29 mouse cellular contexts compared by ENCODE assay signal in genomic region chr11:113070365-113070764, GRCm38 (mm10).
DNase-seq lines count a peak whose midpoint lies in the region; ATAC-seq lines count a peak whose summit lies in the region.
"Had no signal": no experiment of that assay in that cellular context is flagged by ENCODE, and none has a peak within 500 bp of the region (broad histone marks: within the 10 kb centered on the region; RNA-seq: fewer than 3 reads in every experiment).

No protein-coding gene starts in this region.

- peaks cover 16% of the 10 kb centered on the region for H3K4me1 ChIP-seq in hindbrain, embryonic 13.5 days (replicated peaks)
- peaks cover 12% of the 10 kb centered on the region for H3K4me1 ChIP-seq in hindbrain, embryonic 12.5 days
- H3K4me1 ChIP-seq in lung, embryonic 16.5 days (replicated peaks; ENCODE audit: control insufficient read depth, insufficient read depth, low read length): peaks cover 7% of the 10 kb centered on the region
- H3K4me1 ChIP-seq: embryonic facial prominence, embryonic 13.5 days had no signal

- no peaks in the 10 kb centered on the region for H3K36me3 ChIP-seq in hindbrain, embryonic 13.5 days
- H3K36me3 ChIP-seq in hindbrain, embryonic 12.5 days: no peaks in the 10 kb centered on the region
- no peaks in the 10 kb centered on the region for H3K36me3 ChIP-seq in lung, embryonic 16.5 days (ENCODE audit: control insufficient read depth, insufficient read depth, low read length)
- H3K36me3 ChIP-seq: embryonic facial prominence, embryonic 10.5 days; embryonic facial prominence, embryonic 13.5 days; forebrain, embryonic 12.5 days; forebrain, embryonic 15.5 days; G1E had no signal

- H3K27ac ChIP-seq in hindbrain, embryonic 13.5 days: no peak overlapping the region
- H3K27ac ChIP-seq in hindbrain, embryonic 12.5 days: no peak overlapping the region
- peak overlapping the region; percentile 43; the same call in 1 of the 2 replicates for H3K27ac ChIP-seq in lung, embryonic 16.5 days (ENCODE audit: low read length)
- H3K27ac ChIP-seq: embryonic facial prominence, embryonic 10.5 days; embryonic facial prominence, embryonic 13.5 days; forebrain, embryonic 12.5 days; forebrain, embryonic 15.5 days; gastrocnemius, adult 2 months; hindbrain, embryonic 14.5 days; hindbrain, postnatal 0 days had no signal

- H3K4me3 ChIP-seq in hindbrain, embryonic 13.5 days: no peak overlapping the region
- H3K4me3 ChIP-seq in hindbrain, embryonic 12.5 days: no peak overlapping the region
- H3K4me3 ChIP-seq in lung, embryonic 16.5 days (ENCODE audit: low read length): no peak overlapping the region
- H3K4me3 ChIP-seq: embryonic facial prominence, embryonic 10.5 days; embryonic facial prominence, embryonic 13.5 days; erythroblast, embryonic 14.5 days; forebrain, embryonic 12.5 days; forebrain, embryonic 15.5 days; gastrocnemius, adult 2 months had no signal

- no peaks in the 10 kb centered on the region for H3K27me3 ChIP-seq in hindbrain, embryonic 13.5 days
- H3K27me3 ChIP-seq in hindbrain, embryonic 12.5 days: no peaks in the 10 kb centered on the region
- H3K27me3 ChIP-seq in lung, embryonic 16.5 days (ENCODE audit: control insufficient read depth, insufficient read depth, low read depth, low read length): no peaks in the 10 kb centered on the region
- H3K27me3 ChIP-seq: CH12.LX; forebrain, embryonic 12.5 days; forebrain, embryonic 15.5 days had no signal

- H3K9me3 ChIP-seq in hindbrain, embryonic 13.5 days: no peaks in the 10 kb centered on the region
- H3K9me3 ChIP-seq in hindbrain, embryonic 12.5 days (replicated peaks): no peaks in the 10 kb centered on the region
- no peaks in the 10 kb centered on the region for H3K9me3 ChIP-seq in lung, embryonic 16.5 days (ENCODE audit: control insufficient read depth, low read length)
- H3K9me3 ChIP-seq: embryonic facial prominence, embryonic 13.5 days; forebrain, embryonic 15.5 days had no signal

- 89% methylated on average over 4 of the region's 4 CpGs for WGBS in hindbrain, embryonic 13.5 days
- 87% methylated on average over 4 of the region's 4 CpGs for WGBS in hindbrain, embryonic 12.5 days
- 44% methylated on average over 4 of the region's 4 CpGs for WGBS in lung, embryonic 16.5 days

- no peak overlapping the region for H3K4me2 ChIP-seq in hindbrain, embryonic 13.5 days
- no peak overlapping the region for H3K4me2 ChIP-seq in hindbrain, embryonic 12.5 days (replicated peaks)
- H3K4me2 ChIP-seq in lung, embryonic 16.5 days (ENCODE audit: low read depth, low read length): no peak overlapping the region
- H3K4me2 ChIP-seq: embryonic facial prominence, embryonic 13.5 days; forebrain, embryonic 12.5 days; forebrain, embryonic 15.5 days; heart, embryonic 11.5 days; hindbrain, embryonic 14.5 days had no signal

- no peak for DNase-seq in lung, postnatal 4 days
- peak; percentile 47 for DNase-seq in Muller cell, postnatal 12 days (ENCODE audit: inconsistent ontology term)
- no peak for DNase-seq in retina, embryonic 14.5 days (ENCODE audit: low spot score)
- DNase-seq: adrenal gland, adult 8-10 months; adrenal gland, postnatal 25 days; B cell, adult 2 months; cerebellum, adult 11-12 months; cerebellum, adult 8-10 months; cerebellum, postnatal 10 days; cerebellum, postnatal 36 days; embryo, embryonic 11 days; gastrocnemius, adult 2 months; gastrocnemius, postnatal 14 days; heart, adult 11 months had no signal

- 0 out of 2 replicates have a peak, but pooled peaks have one; percentile 10 for ATAC-seq in hindbrain, embryonic 13.5 days (ENCODE audit: low FRiP score)
- ATAC-seq in hindbrain, embryonic 12.5 days (ENCODE audit: low FRiP score): no peak
- ATAC-seq in lung, embryonic 16.5 days (ENCODE audit: low read depth): peak; percentile 55
- ATAC-seq: activated CD4-positive, CD25-positive, alpha-beta regulatory T cell, adult 4 months; forebrain, embryonic 15.5 days; hindbrain, postnatal 0 days; inflammation-experienced regulatory T-cells, adult 6 months had no signal

- H3K9ac ChIP-seq in hindbrain, embryonic 13.5 days: no peak overlapping the region
- H3K9ac ChIP-seq in hindbrain, embryonic 12.5 days: no peak overlapping the region
- no peak overlapping the region for H3K9ac ChIP-seq in lung, embryonic 16.5 days (ENCODE audit: low read length)
- H3K9ac ChIP-seq: embryonic facial prominence, embryonic 13.5 days; forebrain, embryonic 12.5 days; forebrain, embryonic 15.5 days; hindbrain, embryonic 14.5 days had no signal
